Mouse (Mus musculus): Measurements from ENCODE around the gene Gli3. TPM values are rescaled to one million over a fixed set of nuclear protein-coding genes. Genes with fewer than 3 reads are reported as not detected.

Gli3 gene
- polyA plus RNA-seq, 1 experiment from 2014 or later = 0.22 TPM

- DNase-seq (no peak), ATAC-seq (peak; percentile 40)
- no peaks in the 10 kb centered on the region for H3K9me3 ChIP-seq (ENCODE audit: low read length)
- H3K4me2 ChIP-seq (ENCODE audit: low read depth, low read length) = peak overlapping the region; percentile 66
- peak overlapping the region; percentile 25; the same call in 1 of the 2 replicates for H3K4me3 ChIP-seq (ENCODE audit: low read depth, low read length)
- 0 out of 2 replicates have a peak, but pooled peaks cover 3% of the 10 kb centered on the region for H3K27me3 ChIP-seq (ENCODE audit: insufficient read depth, low read length)
- TF ChIP-seq EP300 (IDR thresholded peaks at IDR 0.05; ENCODE audit: low read depth) = no peak
- TF ChIP-seq CTCF (IDR thresholded peaks at IDR 0.05; ENCODE audit: low read depth) = no peak
- H3K36me3 ChIP-seq (replicated peaks; ENCODE audit: insufficient read depth, low read length) = no peaks in the 10 kb centered on the region
- H3K9ac ChIP-seq (replicated peaks) = no peak overlapping the region
- H3K4me1 ChIP-seq (ENCODE audit: insufficient read depth) = peaks cover 4% of the 10 kb centered on the region; the same call in 1 of the 2 replicates
- 20% methylated on average over 10 of the region's 10 CpGs for WGBS (ENCODE audit: insufficient replicate concordance)
- H3K27ac ChIP-seq (ENCODE audit: low read depth) = no peak overlapping the region
These were observed 296.8 kb downstream of the Gli3 start for GRCm38 (mm10) chr13:15759633-15760441.

GRCm38 (mm10) chr13:15762291-15762690 is 299.3 kb downstream of the Gli3 start:
- 88% methylated on average over 4 of the region's 4 CpGs for WGBS (ENCODE audit: insufficient replicate concordance)
- no peak for DNase-seq
- no peak for ATAC-seq
- Histone ChIP-seq H3K36me3 (replicated peaks; ENCODE audit: insufficient read depth, low read length) (no peaks in the 10 kb centered on the region), H3K4me3 (ENCODE audit: low read depth, low read length) (no peak overlapping the region), H3K27ac (ENCODE audit: low read depth) (no peak overlapping the region), H3K4me1 (ENCODE audit: insufficient read depth) (peaks cover 4% of the 10 kb centered on the region; the same call in 1 of the 2 replicates), H3K4me2 (ENCODE audit: low read depth, low read length) (no peak overlapping the region), H3K9me3 (ENCODE audit: low read length) (no peaks in the 10 kb centered on the region), H3K27me3 (ENCODE audit: insufficient read depth, low read length) (0 out of 2 replicates have a peak, but pooled peaks cover 3% of the 10 kb centered on the region), H3K9ac (replicated peaks) (no peak overlapping the region)
- TF ChIP-seq EP300 (IDR thresholded peaks at IDR 0.05; ENCODE audit: low read depth) (no peak), CTCF (IDR thresholded peaks at IDR 0.05; ENCODE audit: low read depth) (no peak)

GRCm38 (mm10) chr13:15762901-15763417 is 299.9 kb downstream of the Gli3 start:
- no peak overlapping the region for H3K27ac ChIP-seq (ENCODE audit: low read depth)
- ATAC-seq (no peak), DNase-seq (no peak)
- no peak overlapping the region for H3K9ac ChIP-seq (replicated peaks)
- no peak overlapping the region for H3K4me2 ChIP-seq (ENCODE audit: low read depth, low read length)
- H3K4me3 ChIP-seq (ENCODE audit: low read depth, low read length) = no peak overlapping the region
- no peaks in the 10 kb centered on the region for H3K9me3 ChIP-seq (ENCODE audit: low read length)
- TF ChIP-seq EP300 (IDR thresholded peaks at IDR 0.05; ENCODE audit: low read depth) (no peak), CTCF (IDR thresholded peaks at IDR 0.05; ENCODE audit: low read depth) (peak; percentile 76)
- peaks cover 4% of the 10 kb centered on the region; the same call in 1 of the 2 replicates for H3K4me1 ChIP-seq (ENCODE audit: insufficient read depth)
- 0 out of 2 replicates have a peak, but pooled peaks cover 3% of the 10 kb centered on the region for H3K27me3 ChIP-seq (ENCODE audit: insufficient read depth, low read length)
- H3K36me3 ChIP-seq (replicated peaks; ENCODE audit: insufficient read depth, low read length) = no peaks in the 10 kb centered on the region
- WGBS (ENCODE audit: insufficient replicate concordance) = 38% methylated on average over 6 of the region's 6 CpGs

- H3K4me2 ChIP-seq (ENCODE audit: low read depth, low read length) = no peak overlapping the region
- no peak overlapping the region for H3K4me3 ChIP-seq (ENCODE audit: low read depth, low read length)
- no peak overlapping the region for H3K27ac ChIP-seq (ENCODE audit: low read depth)
- H3K9ac ChIP-seq (replicated peaks) = no peak overlapping the region
- WGBS (ENCODE audit: insufficient replicate concordance) = 69% methylated on average over 6 of the region's 6 CpGs
- no peaks in the 10 kb centered on the region for H3K36me3 ChIP-seq (replicated peaks; ENCODE audit: insufficient read depth, low read length)
- no peaks in the 10 kb centered on the region for H3K27me3 ChIP-seq (ENCODE audit: insufficient read depth, low read length)
- H3K4me1 ChIP-seq (ENCODE audit: insufficient read depth) = no peaks in the 10 kb centered on the region
- no peaks in the 10 kb centered on the region for H3K9me3 ChIP-seq (ENCODE audit: low read length)
- no peak for ATAC-seq
- no peak for DNase-seq
- TF ChIP-seq CTCF (IDR thresholded peaks at IDR 0.05; ENCODE audit: low read depth) (no peak), EP300 (IDR thresholded peaks at IDR 0.05; ENCODE audit: low read depth) (no peak)
These were observed 314.6 kb downstream of the Gli3 start for GRCm38 (mm10) chr13:15777624-15778023.
